Mouse (Mus musculus) midbrain, embryonic 16.5 days (tissue): ENCODE measurements around the gene Rgn. TPM values are rescaled to one million over a fixed set of nuclear protein-coding genes. Genes with fewer than 3 reads are reported as not detected.

Experiments used
- ATAC-seq: fragments of 200-750 bp; cut with Nextera tagmentation; 2 replicates; pipeline ENCODE4 v1.8.0; 2017; ENCODE audit warnings: moderate TSS enrichment
- H3K27ac ChIP-seq: fragments of 300-500 bp; sonication (generic); 2 replicates; pipeline ENCODE4 v1.5.1; 2014; ENCODE audit warnings: mild to moderate bottlenecking, low read length, mixed read lengths
- H3K27me3 ChIP-seq: fragments of 300-500 bp; sonication (generic); 2 replicates; pipeline ENCODE4 v1.6.1; 2014; ENCODE audit warnings: low read depth, low read length, mixed read lengths; ENCODE audit not compliant: control insufficient read depth, insufficient read depth
- H3K36me3 ChIP-seq: fragments of 300-500 bp; sonication (generic); 2 replicates; pipeline ENCODE4 v1.6.1; 2014; ENCODE audit warnings: mild to moderate bottlenecking, low read length, moderate library complexity, mixed read lengths; ENCODE audit not compliant: control insufficient read depth, insufficient read depth
- H3K4me1 ChIP-seq: fragments of 300-500 bp; sonication (generic); 2 replicates; pipeline ENCODE4 v1.6.1; 2014; ENCODE audit warnings: mild to moderate bottlenecking, low read length, mixed read lengths; ENCODE audit not compliant: control insufficient read depth, insufficient read depth
- H3K4me2 ChIP-seq: fragments of 300-500 bp; sonication (generic); 2 replicates; pipeline ENCODE4 v1.6.1; 2014; ENCODE audit warnings: mild to moderate bottlenecking, low read length, mixed read lengths
- H3K4me3 ChIP-seq: fragments of 300-500 bp; sonication (generic); 2 replicates; pipeline ENCODE4 v1.5.1; 2014; ENCODE audit warnings: low read depth, mild to moderate bottlenecking, low read length, moderate library complexity, mixed read lengths
- H3K9ac ChIP-seq: fragments of 300-500 bp; sonication (generic); 2 replicates; pipeline ENCODE4 v1.6.1; 2014; ENCODE audit warnings: low read depth, low read length, mixed read lengths
- H3K9me3 ChIP-seq: fragments of 300-500 bp; sonication (generic); replicated peaks from 2 replicates; pipeline ENCODE4 v1.6.1; 2014; ENCODE audit warnings: mild to moderate bottlenecking, low read length, mixed read lengths; ENCODE audit not compliant: control insufficient read depth, poor library complexity, severe bottlenecking
- WGBS: fragments of 180-500 bp; shearing (Covaris S2); extraction: QIAGEN DNeasy Blood & Tissue Kit; methylation state at CpG from one replicate; pipeline ENCODE4 v1.1.7; 2014; 5-methylcytosine and 5-hydroxymethylcytosine counted together
- polyA plus RNA-seq: library from polyadenylated mRNA; unstranded; fragments of >200 nt; fragmentation: Nextera tagmentation; extraction: Ambion mirVana; gene quantifications from 2 replicates; pipeline ENCODE4 v1.2.1, GENCODE M21; 2015

Gene Rgn
- 0.63 and 0.82 TPM in 2 replicates for polyA plus RNA-seq

DNA sequence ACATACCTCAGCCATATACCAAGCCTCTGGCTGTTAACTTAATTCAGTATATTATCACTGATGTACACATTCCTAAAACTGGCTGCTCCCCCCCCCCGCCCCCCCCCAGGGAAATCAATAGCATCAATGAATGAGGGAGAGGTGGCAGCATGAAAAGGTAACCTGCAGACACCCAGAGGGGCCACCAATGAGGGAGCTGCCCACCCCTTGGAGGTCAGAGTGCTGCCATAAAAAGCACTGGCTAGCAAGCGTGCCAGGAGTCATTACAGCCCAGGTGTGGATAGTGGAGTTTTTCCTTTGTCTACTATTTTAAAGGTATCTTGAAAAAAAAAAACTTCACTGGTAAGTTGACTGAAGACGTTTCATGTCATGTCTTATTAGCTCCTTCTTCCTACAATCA lies at the start of gene Rgn:
TSS of gene Rgn (plus strand) at position 256 of the 400 bp plus-strand sequence.
- Histone ChIP-seq H3K36me3 (no peaks in the 10 kb centered on the region), H3K4me3 (peak within 1 kb of the TSS; percentile 39), H3K4me1 (no peaks in the 10 kb centered on the region; the same call in 1 of the 2 replicates), H3K27me3 (no peaks in the 10 kb centered on the region), H3K9ac (no peak within 1 kb of the TSS), H3K27ac (no peak within 1 kb of the TSS), H3K4me2 (peak within 1 kb of the TSS; percentile 65), H3K9me3 (no peaks in the 10 kb centered on the region)
- ATAC-seq: no peak
- WGBS: 86% methylated on average over 2 of the region's 3 CpGs

DNA sequence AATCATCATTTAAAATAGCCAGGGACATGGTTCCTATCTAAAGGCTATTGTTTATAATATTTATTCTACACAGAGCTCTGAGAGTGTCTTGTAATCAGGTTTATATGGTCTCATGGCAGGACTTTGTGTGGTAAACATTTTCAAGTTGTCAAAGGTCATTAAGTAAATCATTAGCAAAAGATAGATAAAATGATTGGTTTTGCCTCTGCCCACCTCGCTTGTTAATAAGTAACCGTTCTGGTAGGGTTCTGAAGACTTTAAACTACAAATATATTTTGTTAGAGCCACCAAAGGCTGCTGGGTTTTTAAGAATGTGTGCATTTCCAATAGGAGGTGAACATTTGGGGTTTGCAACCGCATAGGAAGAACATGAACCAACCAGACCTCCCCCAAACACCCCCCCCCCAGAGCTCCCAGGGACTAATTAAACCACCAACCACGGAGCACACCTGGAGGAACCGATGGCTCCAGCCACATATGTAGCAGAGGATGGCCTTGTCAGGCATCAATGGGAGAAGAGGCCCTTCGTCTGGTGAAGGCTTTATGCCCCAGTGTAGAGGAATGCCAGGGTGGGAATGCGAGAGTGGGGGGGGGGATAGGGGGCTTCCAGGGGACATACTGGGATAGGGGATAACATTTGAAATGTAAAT lies 29.2 kb upstream of the Rgn start:
- no peak overlapping the region for H3K4me3 ChIP-seq
- 87% methylated on average over 7 of the region's 7 CpGs for WGBS

GRCm38 (mm10) chrX:20521578-20521977 lies 28.0 kb upstream of the Rgn start:
- ATAC-seq: no peak
- no peaks in the 10 kb centered on the region for H3K36me3 ChIP-seq
- no peak overlapping the region for H3K9ac ChIP-seq
- no peaks in the 10 kb centered on the region for H3K9me3 ChIP-seq
- no peak overlapping the region for H3K27ac ChIP-seq
- no peaks in the 10 kb centered on the region for H3K27me3 ChIP-seq
- no peak overlapping the region for H3K4me2 ChIP-seq
- H3K4me1 ChIP-seq: no peaks in the 10 kb centered on the region
- no peak overlapping the region for H3K4me3 ChIP-seq

More for the DNA sequence above, 29.2 kb upstream of the Rgn start:
- Histone ChIP-seq H3K36me3 (no peaks in the 10 kb centered on the region), H3K4me1 (no peaks in the 10 kb centered on the region), H3K9me3 (no peaks in the 10 kb centered on the region), H3K4me2 (no peak overlapping the region), H3K27me3 (no peaks in the 10 kb centered on the region), H3K9ac (no peak overlapping the region), H3K27ac (no peak overlapping the region)
- ATAC-seq: no peak

GRCm38 (mm10) chrX:20532621-20533020 lies 17.0 kb upstream of the Rgn start:
- Histone ChIP-seq H3K27me3 (no peaks in the 10 kb centered on the region), H3K36me3 (no peaks in the 10 kb centered on the region), H3K9ac (no peak overlapping the region), H3K4me1 (no peaks in the 10 kb centered on the region), H3K4me2 (no peak overlapping the region), H3K27ac (no peak overlapping the region), H3K9me3 (no peaks in the 10 kb centered on the region), H3K4me3 (no peak overlapping the region)
- ATAC-seq: no peak
- WGBS: 59% methylated on average over 1 of the region's 1 CpGs

- no peak overlapping the region for H3K4me3 ChIP-seq
- 97% methylated on average over 3 of the region's 3 CpGs for WGBS
- no peaks in the 10 kb centered on the region; the same call in 1 of the 2 replicates for H3K4me1 ChIP-seq
- H3K4me2 ChIP-seq: no peak overlapping the region
- H3K9me3 ChIP-seq: no peaks in the 10 kb centered on the region
- H3K27me3 ChIP-seq: no peaks in the 10 kb centered on the region
- no peak for ATAC-seq
- H3K36me3 ChIP-seq: no peaks in the 10 kb centered on the region
- no peak overlapping the region for H3K27ac ChIP-seq
- no peak overlapping the region for H3K9ac ChIP-seq
Measured at GRCm38 (mm10) chrX:20543867-20544266, 5.7 kb upstream of the Rgn start.

- no peak overlapping the region for H3K9ac ChIP-seq
- 44% methylated on average over 5 of the region's 5 CpGs for WGBS
Measured at GRCm38 (mm10) chrX:20547609-20548008, 2.0 kb upstream of the Rgn start.

DNA sequence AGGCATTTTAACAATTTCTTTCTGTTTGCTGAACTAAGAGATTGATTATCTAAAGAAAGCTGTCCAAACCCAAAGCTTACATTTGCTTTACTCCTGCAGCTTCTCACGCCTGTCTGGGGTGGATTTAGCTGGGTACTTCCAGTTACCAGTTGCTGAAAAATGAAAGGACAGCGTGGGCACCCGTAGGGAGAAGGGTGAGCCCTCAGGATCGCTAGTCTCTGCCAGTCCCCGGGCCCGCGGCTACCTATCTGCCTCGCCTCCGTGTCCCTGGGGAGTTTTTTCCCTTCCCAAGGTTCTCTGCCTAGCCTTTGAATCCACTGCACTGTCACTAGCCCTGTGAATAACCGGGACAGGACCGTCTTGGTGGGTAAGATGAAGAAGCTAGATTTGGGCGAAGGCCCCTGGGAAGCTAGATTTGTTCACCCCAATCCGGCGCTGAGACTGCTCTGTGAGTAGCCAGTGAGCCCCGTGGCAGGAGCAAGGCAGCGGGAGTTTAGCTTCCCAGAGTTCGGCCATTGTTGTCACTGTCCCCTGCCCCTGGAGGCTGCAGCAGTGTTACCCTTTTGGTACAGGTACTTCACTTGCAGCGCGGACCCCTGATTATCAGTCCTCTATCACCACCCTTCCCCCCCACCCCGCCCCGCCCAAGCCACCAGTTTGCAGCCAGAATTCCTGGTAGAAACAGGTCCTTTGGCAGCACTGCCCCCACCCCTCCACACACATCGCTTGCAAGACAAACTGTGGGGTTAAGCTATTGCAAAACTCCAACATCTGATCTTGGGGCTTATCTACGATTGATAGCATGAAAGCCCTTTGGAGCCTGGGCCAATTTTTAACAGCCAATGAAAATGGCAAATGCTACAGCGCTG lies 1.3 kb upstream of the Rgn start:
- peak; percentile 90 for ATAC-seq

More at GRCm38 (mm10) chrX:20547609-20548008, 2.0 kb upstream of the Rgn start:
- Histone ChIP-seq H3K4me3 (peak overlapping the region; percentile 39; the same call in 1 of the 2 replicates), H3K4me1 (no peaks in the 10 kb centered on the region; the same call in 1 of the 2 replicates), H3K27me3 (no peaks in the 10 kb centered on the region), H3K27ac (no peak overlapping the region), H3K9me3 (no peaks in the 10 kb centered on the region), H3K4me2 (peak overlapping the region; percentile 65), H3K36me3 (no peaks in the 10 kb centered on the region)
- 0 out of 2 replicates have a peak, but pooled peaks have one; percentile 36 for ATAC-seq

GRCm38 (mm10) chrX:20548880-20549440 lies 627 bp upstream of the Rgn start:
- Histone ChIP-seq H3K9ac (no peak overlapping the region), H3K4me2 (peak overlapping the region; percentile 65), H3K4me3 (no peak overlapping the region; the same call in 1 of the 2 replicates), H3K9me3 (no peaks in the 10 kb centered on the region), H3K27ac (no peak overlapping the region), H3K27me3 (no peaks in the 10 kb centered on the region), H3K4me1 (no peaks in the 10 kb centered on the region; the same call in 1 of the 2 replicates), H3K36me3 (no peaks in the 10 kb centered on the region)
- WGBS: 62% methylated on average over 1 of the region's 1 CpGs
- no peak for ATAC-seq

More for the DNA sequence above, 1.3 kb upstream of the Rgn start:
- Histone ChIP-seq H3K27me3 (no peaks in the 10 kb centered on the region), H3K4me1 (no peaks in the 10 kb centered on the region; the same call in 1 of the 2 replicates), H3K27ac (no peak overlapping the region), H3K9me3 (no peaks in the 10 kb centered on the region), H3K4me3 (peak overlapping the region; percentile 39), H3K4me2 (peak overlapping the region; percentile 65), H3K36me3 (no peaks in the 10 kb centered on the region), H3K9ac (peak overlapping the region; percentile 59)
- WGBS: 15% methylated on average over 24 of the region's 24 CpGs
